Mouse (Mus musculus) MEL (cell line): ENCODE measurements at regions not wholly inside any gene's neighbourhood (a gene's known extent, or its start where the extent isn't known, plus 50 kb on each side); places are given as distances from the start of the nearest gene placed in this dataset.

Experiments
- DNase-seq: peaks from one replicate; pipeline ENCODE4 v3.0.0; 2011; ENCODE audit warnings: low read depth, low spot score
- H3K27ac ChIP-seq: 2 replicates; pipeline ENCODE4 v1.5.1; 2012; ENCODE audit warnings: low read depth, mild to moderate bottlenecking, control low read depth, low read length, moderate library complexity; ENCODE audit not compliant: control insufficient read depth
- H3K27me3 ChIP-seq, 2 experiments: fragments of 150-350 bp in 1 of 2; sonication (generic) in 1 of 2; 2 replicates each; pipeline ENCODE4 v1.6.1; 2012; ENCODE audit warnings: low read length in 2 of 2, mild to moderate bottlenecking in 2 of 2, improper control_type of control experiment in 1 of 2, moderate library complexity in 1 of 2; ENCODE audit not compliant: insufficient read depth in 2 of 2, control insufficient read depth in 1 of 2
- H3K36me3 ChIP-seq, 2 experiments: 2 replicates each; pipeline ENCODE4 v1.6.1; 2012 to 2014; ENCODE audit warnings: low read length in 2 of 2, improper control_type of control experiment in 1 of 2, inconsistent platforms in 1 of 2, mild to moderate bottlenecking in 1 of 2; ENCODE audit not compliant: insufficient read depth in 2 of 2, control insufficient read depth in 1 of 2
- H3K4me1 ChIP-seq, 2 experiments: fragments of 150-350 bp in 1 of 2; sonication (generic) in 1 of 2; 2 replicates each; pipeline ENCODE4 v1.6.1; 2012; ENCODE audit warnings: low read length in 2 of 2, improper control_type of control experiment in 1 of 2, mild to moderate bottlenecking in 1 of 2; ENCODE audit not compliant: insufficient read depth in 2 of 2, control insufficient read depth in 1 of 2
- H3K4me3 ChIP-seq, 2 experiments: fragments of 150-350 bp in 1 of 2; sonication (generic) in 1 of 2; 2 replicates each; pipeline ENCODE4 v1.5.1; 2012; ENCODE audit warnings: low read depth in 2 of 2, low read length in 2 of 2, mild to moderate bottlenecking in 2 of 2, moderate library complexity in 2 of 2, control low read depth in 1 of 2, improper control_type of control experiment in 1 of 2; ENCODE audit not compliant: control insufficient read depth in 1 of 2, insufficient read depth in 1 of 2
- H3K79me2 ChIP-seq: 2 replicates; pipeline ENCODE4 v1.6.1; 2012; ENCODE audit warnings: mild to moderate bottlenecking, low read length, moderate library complexity; ENCODE audit not compliant: control insufficient read depth, poor library complexity, insufficient read depth
- H3K9ac ChIP-seq: 2 replicates; pipeline ENCODE4 v1.6.1; 2012; ENCODE audit warnings: low read depth, mild to moderate bottlenecking, control low read depth, low read length, moderate library complexity; ENCODE audit not compliant: control insufficient read depth, poor library complexity, severe bottlenecking
- H3K9me3 ChIP-seq: fragments of 150-350 bp; sonication (generic); replicated peaks from 2 replicates; pipeline ENCODE4 v1.6.1; 2012; ENCODE audit warnings: mild to moderate bottlenecking, low read length, improper control_type of control experiment, moderate library complexity; ENCODE audit not compliant: insufficient read depth
- MAX ChIP-seq: IDR thresholded peaks from 2 replicates; pipeline ENCODE4 v1.6.1; 2011; ENCODE audit warnings: low read length, improper control_type of control experiment
- RAD21 ChIP-seq: IDR thresholded peaks from 2 replicates; pipeline ENCODE4 v1.6.1; 2011; ENCODE audit warnings: mild to moderate bottlenecking, low read depth, low read length, improper control_type of control experiment
- RCOR1 ChIP-seq: IDR thresholded peaks from 2 replicates; pipeline ENCODE4 v1.6.1; 2012; ENCODE audit warnings: low read depth, mild to moderate bottlenecking, inconsistent platforms, low read length, improper control_type of control experiment

- Histone ChIP-seq H3K9me3 (no peaks in the 10 kb centered on the region), H3K79me2 (no peaks in the 10 kb centered on the region), H3K4me1 (peaks cover 0 to 6% of the 10 kb centered on the region in 2 experiments; a peak in 2 of 4 replicates), H3K27me3 (no peaks in the 10 kb centered on the region), H3K27ac (no peak overlapping the region), H3K36me3 (peaks cover 0 to 2% of the 10 kb centered on the region in 2 experiments; a peak in 2 of 4 replicates), H3K4me3 (no peak overlapping the region), H3K9ac (no peak overlapping the region)
- DNase-seq: no peak
- TF ChIP-seq RAD21 (no peak), MAX (no peak), RCOR1 (no peak)
Measured at GRCm38 (mm10) chr14:73435839-73436238, 50.8 kb upstream of the Itm2b start.
